Mouse (Mus musculus) hindbrain, embryonic 12.5 days (tissue): ENCODE measurements around the gene Svop. TPM values are rescaled to one million over a fixed set of nuclear protein-coding genes. Genes with fewer than 3 reads are reported as not detected.

Experiments used
- ATAC-seq: fragments of 200-750 bp; cut with Nextera tagmentation; 2 replicates; pipeline ENCODE4 v1.8.0; 2017; ENCODE audit warnings: moderate TSS enrichment; ENCODE audit not compliant: low FRiP score
- H3K27ac ChIP-seq: fragments of 300-500 bp; sonication (generic); 2 replicates; pipeline ENCODE4 v1.5.1; 2016; ENCODE audit warnings: mild to moderate bottlenecking
- H3K27me3 ChIP-seq: fragments of 300-500 bp; sonication (generic); 2 replicates; pipeline ENCODE4 v1.6.1; 2016; ENCODE audit warnings: mild to moderate bottlenecking
- H3K36me3 ChIP-seq: fragments of 300-500 bp; sonication (generic); 2 replicates; pipeline ENCODE4 v1.6.1; 2016; ENCODE audit warnings: mild to moderate bottlenecking
- H3K4me1 ChIP-seq: fragments of 300-500 bp; sonication (generic); 2 replicates; pipeline ENCODE4 v1.6.1; 2016
- H3K4me2 ChIP-seq: fragments of 300-500 bp; sonication (generic); replicated peaks from 2 replicates; pipeline ENCODE4 v1.6.1; 2016; ENCODE audit warnings: mild to moderate bottlenecking
- H3K4me3 ChIP-seq: fragments of 300-500 bp; sonication (generic); 2 replicates; pipeline ENCODE4 v1.5.1; 2016; ENCODE audit warnings: mild to moderate bottlenecking
- H3K9ac ChIP-seq: fragments of 300-500 bp; sonication (generic); 2 replicates; pipeline ENCODE4 v1.6.1; 2016; ENCODE audit warnings: mild to moderate bottlenecking, moderate library complexity
- H3K9me3 ChIP-seq: fragments of 300-500 bp; sonication (generic); replicated peaks from 2 replicates; pipeline ENCODE4 v1.6.1; 2016; ENCODE audit warnings: mild to moderate bottlenecking
- WGBS: fragments of 180-500 bp; shearing (Covaris S2); methylation state at CpG from one replicate; pipeline ENCODE4 v1.1.7; 2016; 5-methylcytosine and 5-hydroxymethylcytosine counted together
- polyA plus RNA-seq: library from polyadenylated mRNA; unstranded; fragments of >200 nt; fragmentation: Nextera tagmentation; extraction: Ambion mirVana; gene quantifications from 2 replicates; pipeline ENCODE4 v1.2.1, GENCODE M21; 2016

Svop gene
- polyA plus RNA-seq, 1 experiment from 2014 or later: 55.6 TPM

- Histone ChIP-seq H3K9ac (peak overlapping the region; percentile 97), H3K4me2 (peak overlapping the region; percentile 100), H3K27ac (peak overlapping the region; percentile 85), H3K36me3 (peaks cover 26% of the 10 kb centered on the region), H3K27me3 (no peaks in the 10 kb centered on the region), H3K4me3 (peak overlapping the region; percentile 98), H3K9me3 (no peaks in the 10 kb centered on the region), H3K4me1 (peaks cover 14% of the 10 kb centered on the region)
- WGBS: 4% methylated on average over 27 of the region's 64 CpGs
- ATAC-seq: peak; percentile 53; the same call in 1 of the 2 replicates
Measured at GRCm38 (mm10) chr5:114100390-114101099, 9.2 kb upstream of the Svop start.

GRCm38 (mm10) chr5:114099709-114100389 is 8.5 kb upstream of the Svop start:
- Histone ChIP-seq H3K36me3 (peaks cover 19% of the 10 kb centered on the region), H3K4me3 (peak overlapping the region; percentile 98), H3K9ac (peak overlapping the region; percentile 97), H3K4me1 (peaks cover 14% of the 10 kb centered on the region), H3K27me3 (no peaks in the 10 kb centered on the region), H3K27ac (peak overlapping the region; percentile 85), H3K9me3 (no peaks in the 10 kb centered on the region), H3K4me2 (peak overlapping the region; percentile 100)
- peak; percentile 90 for ATAC-seq
- 8% methylated on average over 34 of the region's 37 CpGs for WGBS

GRCm38 (mm10) chr5:114090421-114091013 is 853 bp downstream of the Svop start:
- Histone ChIP-seq H3K9ac (peak overlapping the region; percentile 85), H3K4me3 (peak overlapping the region; percentile 61), H3K9me3 (no peaks in the 10 kb centered on the region), H3K4me2 (peak overlapping the region; percentile 55), H3K27me3 (no peaks in the 10 kb centered on the region; the same call in 1 of the 2 replicates), H3K27ac (peak overlapping the region; percentile 95), H3K36me3 (no peaks in the 10 kb centered on the region), H3K4me1 (peaks cover 14% of the 10 kb centered on the region; the same call in 1 of the 2 replicates)
- ATAC-seq: peak; percentile 41; the same call in 1 of the 2 replicates
- WGBS: 11% methylated on average over 7 of the region's 7 CpGs

GRCm38 (mm10) chr5:114087875-114088480 is 3.4 kb downstream of the Svop start:
- 71% methylated on average over 12 of the region's 12 CpGs for WGBS
- H3K36me3 ChIP-seq: no peaks in the 10 kb centered on the region
- no peak overlapping the region for H3K4me3 ChIP-seq
- no peak overlapping the region for H3K4me2 ChIP-seq
- H3K27ac ChIP-seq: no peak overlapping the region
- H3K9me3 ChIP-seq: no peaks in the 10 kb centered on the region
- H3K9ac ChIP-seq: no peak overlapping the region
- peaks cover 14% of the 10 kb centered on the region; the same call in 1 of the 2 replicates for H3K4me1 ChIP-seq
- no peaks in the 10 kb centered on the region for H3K27me3 ChIP-seq
- no peak for ATAC-seq

GRCm38 (mm10) chr5:114085501-114085900 is 5.9 kb downstream of the Svop start:
- H3K4me1 ChIP-seq: 0 out of 2 replicates have a peak, but pooled peaks cover 5% of the 10 kb centered on the region
- no peak overlapping the region for H3K4me2 ChIP-seq
- WGBS: 79% methylated on average over 14 of the region's 14 CpGs
- H3K4me3 ChIP-seq: no peak overlapping the region
- H3K9me3 ChIP-seq: no peaks in the 10 kb centered on the region
- no peak overlapping the region for H3K9ac ChIP-seq
- 0 out of 2 replicates have a peak, but pooled peaks cover 2% of the 10 kb centered on the region for H3K36me3 ChIP-seq
- H3K27me3 ChIP-seq: no peaks in the 10 kb centered on the region
- H3K27ac ChIP-seq: no peak overlapping the region
- no peak for ATAC-seq

GRCm38 (mm10) chr5:114077009-114077408 is 14.4 kb downstream of the Svop start:
- no peak overlapping the region for H3K27ac ChIP-seq
- no peak overlapping the region for H3K4me3 ChIP-seq
- WGBS: 52% methylated on average over 8 of the region's 8 CpGs
- H3K4me1 ChIP-seq: 0 out of 2 replicates have a peak, but pooled peaks cover 2% of the 10 kb centered on the region
- 0 out of 2 replicates have a peak, but pooled peaks cover 4% of the 10 kb centered on the region for H3K36me3 ChIP-seq
- H3K9me3 ChIP-seq: no peaks in the 10 kb centered on the region
- no peaks in the 10 kb centered on the region for H3K27me3 ChIP-seq
- no peak overlapping the region for H3K9ac ChIP-seq
- ATAC-seq: no peak
- H3K4me2 ChIP-seq: no peak overlapping the region

GRCm38 (mm10) chr5:114072262-114072661 is 19.1 kb downstream of the Svop start:
- H3K36me3 ChIP-seq: no peaks in the 10 kb centered on the region
- WGBS: 35% methylated on average over 2 of the region's 2 CpGs
- H3K4me3 ChIP-seq: no peak overlapping the region
- H3K9me3 ChIP-seq: no peaks in the 10 kb centered on the region
- no peak overlapping the region for H3K27ac ChIP-seq
- ATAC-seq: no peak
- no peak overlapping the region for H3K9ac ChIP-seq
- H3K4me1 ChIP-seq: 0 out of 2 replicates have a peak, but pooled peaks cover 2% of the 10 kb centered on the region
- no peaks in the 10 kb centered on the region for H3K27me3 ChIP-seq
- no peak overlapping the region for H3K4me2 ChIP-seq

- Histone ChIP-seq H3K4me2 (no peak overlapping the region), H3K36me3 (no peaks in the 10 kb centered on the region), H3K9me3 (no peaks in the 10 kb centered on the region), H3K9ac (no peak overlapping the region), H3K4me1 (peaks cover 2% of the 10 kb centered on the region; the same call in 1 of the 2 replicates), H3K4me3 (no peak overlapping the region), H3K27ac (no peak overlapping the region), H3K27me3 (no peaks in the 10 kb centered on the region)
- ATAC-seq: no peak
- WGBS: 98% methylated on average over 4 of the region's 4 CpGs
Measured at GRCm38 (mm10) chr5:114070858-114071257, 20.5 kb downstream of the Svop start.

- Histone ChIP-seq H3K9me3 (no peaks in the 10 kb centered on the region), H3K4me2 (no peak overlapping the region), H3K36me3 (peaks cover 6% of the 10 kb centered on the region), H3K27me3 (no peaks in the 10 kb centered on the region), H3K4me1 (peaks cover 2% of the 10 kb centered on the region; the same call in 1 of the 2 replicates), H3K27ac (no peak overlapping the region), H3K4me3 (no peak overlapping the region), H3K9ac (no peak overlapping the region)
- no peak for ATAC-seq
- WGBS: 79% methylated on average over 9 of the region's 9 CpGs
Measured at GRCm38 (mm10) chr5:114067982-114068381, 23.4 kb downstream of the Svop start.

GRCm38 (mm10) chr5:114067543-114067942 is 23.8 kb downstream of the Svop start:
- H3K9me3 ChIP-seq: no peaks in the 10 kb centered on the region
- no peak overlapping the region for H3K4me2 ChIP-seq
- peaks cover 2% of the 10 kb centered on the region; the same call in 1 of the 2 replicates for H3K4me1 ChIP-seq
- H3K36me3 ChIP-seq: peaks cover 10% of the 10 kb centered on the region
- no peaks in the 10 kb centered on the region for H3K27me3 ChIP-seq
- H3K4me3 ChIP-seq: no peak overlapping the region
- 81% methylated on average over 9 of the region's 9 CpGs for WGBS
- H3K9ac ChIP-seq: no peak overlapping the region
- ATAC-seq: no peak
- no peak overlapping the region for H3K27ac ChIP-seq

GRCm38 (mm10) chr5:114066601-114067000 is 24.8 kb downstream of the Svop start:
- H3K27me3 ChIP-seq: no peaks in the 10 kb centered on the region
- H3K9ac ChIP-seq: no peak overlapping the region
- H3K4me3 ChIP-seq: no peak overlapping the region
- H3K4me1 ChIP-seq: peaks cover 2% of the 10 kb centered on the region; the same call in 1 of the 2 replicates
- ATAC-seq: no peak
- H3K36me3 ChIP-seq: peaks cover 12% of the 10 kb centered on the region
- 47% methylated on average over 6 of the region's 6 CpGs for WGBS
- no peak overlapping the region for H3K27ac ChIP-seq
- no peak overlapping the region for H3K4me2 ChIP-seq
- H3K9me3 ChIP-seq: no peaks in the 10 kb centered on the region

GRCm38 (mm10) chr5:114065161-114065560 is 26.2 kb downstream of the Svop start, which contains the start of gene Usp30:
TSS of gene Usp30 (plus strand) at chr5:114065461.
- 93% methylated on average over 6 of the region's 6 CpGs for WGBS
- no peak for ATAC-seq
- Histone ChIP-seq H3K27ac (no peak within 1 kb of the TSS), H3K4me3 (no peak within 1 kb of the TSS), H3K27me3 (no peaks in the 10 kb centered on the region), H3K9me3 (no peaks in the 10 kb centered on the region), H3K36me3 (peaks cover 12% of the 10 kb centered on the region), H3K4me1 (peaks cover 2% of the 10 kb centered on the region; the same call in 1 of the 2 replicates), H3K4me2 (no peak within 1 kb of the TSS), H3K9ac (no peak within 1 kb of the TSS)
